Mouse (Mus musculus) neural tube, embryonic 12.5 days (tissue): ENCODE results near the gene Anapc7. TPM values are rescaled to one million over a fixed set of nuclear protein-coding genes. Genes with fewer than 3 reads are reported as not detected.
"Not testable (repeated sequence)": the region's sequence is repeated elsewhere in the genome, so short reads cannot be mapped to it uniquely, and the experiment has no call there.

ENCODE experiments used
- ATAC-seq: fragments of 200-750 bp; cut with Nextera tagmentation; 2 replicates; pipeline ENCODE4 v1.8.0; 2017; ENCODE audit warnings: low read depth, mild to moderate bottlenecking, moderate TSS enrichment, moderate library complexity; ENCODE audit not compliant: low FRiP score
- H3K27ac ChIP-seq: fragments of 300-500 bp; sonication (generic); 2 replicates; pipeline ENCODE4 v1.5.1; 2016
- H3K27me3 ChIP-seq: fragments of 300-500 bp; sonication (generic); replicated peaks from 2 replicates; pipeline ENCODE4 v1.6.1; 2016; ENCODE audit warnings: mild to moderate bottlenecking
- H3K36me3 ChIP-seq: fragments of 300-500 bp; sonication (generic); 2 replicates; pipeline ENCODE4 v1.6.1; 2016; ENCODE audit warnings: mild to moderate bottlenecking
- H3K4me1 ChIP-seq: fragments of 300-500 bp; sonication (generic); 2 replicates; pipeline ENCODE4 v1.6.1; 2016
- H3K4me2 ChIP-seq: fragments of 300-500 bp; sonication (generic); replicated peaks from 2 replicates; pipeline ENCODE4 v1.6.1; 2016; ENCODE audit warnings: mild to moderate bottlenecking
- H3K4me3 ChIP-seq: fragments of 300-500 bp; sonication (generic); 2 replicates; pipeline ENCODE4 v1.5.1; 2016
- H3K9ac ChIP-seq: fragments of 300-500 bp; sonication (generic); 2 replicates; pipeline ENCODE4 v1.6.1; 2016; ENCODE audit warnings: mild to moderate bottlenecking
- H3K9me3 ChIP-seq: fragments of 300-500 bp; sonication (generic); 2 replicates; pipeline ENCODE4 v1.6.1; 2016; ENCODE audit warnings: mild to moderate bottlenecking
- WGBS: fragments of 180-500 bp; shearing (Covaris S2); methylation state at CpG from one replicate; pipeline ENCODE4 v1.1.7; 2016; 5-methylcytosine and 5-hydroxymethylcytosine counted together
- polyA plus RNA-seq: library from polyadenylated mRNA; unstranded; fragments of >200 nt; fragmentation: Nextera tagmentation; extraction: Ambion mirVana; gene quantifications from 2 replicates; pipeline ENCODE4 v1.2.1, GENCODE M21; 2016

Gene Anapc7
- polyA plus RNA-seq, 1 experiment from 2014 or later = 51.2 TPM

DNA sequence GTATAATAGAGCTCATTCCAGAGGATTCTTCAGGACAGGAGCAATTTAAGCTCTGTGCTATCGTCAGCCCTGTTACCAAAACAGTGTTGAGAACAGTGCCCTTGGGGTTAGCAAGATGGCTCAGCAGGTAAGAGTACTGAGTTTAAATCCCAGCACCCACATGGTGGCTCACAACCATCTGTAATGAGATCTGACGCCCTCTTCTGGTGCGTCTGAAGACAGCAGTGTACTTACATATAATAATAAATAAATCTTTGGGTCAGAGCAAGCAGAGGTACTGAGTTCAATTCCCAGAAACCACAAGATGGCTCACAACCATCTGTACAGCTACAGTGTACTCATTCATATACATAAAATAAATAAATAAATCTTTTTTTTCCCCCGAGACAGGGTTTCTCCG lies 64.8 kb downstream of the Anapc7 start:
- H3K36me3 ChIP-seq = peaks cover 76% of the 10 kb centered on the region
- WGBS = 82% methylated on average over 5 of the region's 5 CpGs
- H3K9me3 ChIP-seq, H3K27ac ChIP-seq, H3K27me3 ChIP-seq, H3K4me2 ChIP-seq, H3K4me1 ChIP-seq, H3K9ac ChIP-seq, ATAC-seq, H3K4me3 ChIP-seq: not testable (repeated sequence)

DNA sequence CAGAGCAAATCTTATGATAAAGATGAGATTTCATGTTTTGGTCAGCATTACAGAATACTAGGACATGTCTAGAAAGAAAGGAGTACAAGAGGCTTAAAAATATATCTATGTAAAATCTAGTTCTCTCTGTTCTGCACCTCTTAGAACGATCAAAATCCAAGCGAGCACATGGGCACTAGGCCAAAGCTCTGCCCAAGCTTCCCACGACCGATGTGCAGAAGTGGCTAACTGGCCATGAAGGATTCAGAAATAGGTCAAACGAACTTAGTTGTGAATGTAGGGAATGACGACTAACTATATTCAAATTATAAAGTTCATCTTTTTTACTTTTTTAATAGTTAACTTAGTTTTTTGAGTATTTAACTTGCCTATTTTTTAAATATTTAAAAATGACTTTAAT lies 66.3 kb downstream of the Anapc7 start:
- 95% methylated on average over 6 of the region's 6 CpGs for WGBS
- ATAC-seq = no peak
- no peaks in the 10 kb centered on the region for H3K27me3 ChIP-seq
- no peak overlapping the region for H3K4me2 ChIP-seq
- no peaks in the 10 kb centered on the region for H3K9me3 ChIP-seq
- H3K9ac ChIP-seq = no peak overlapping the region
- H3K4me1 ChIP-seq = no peaks in the 10 kb centered on the region
- H3K4me3 ChIP-seq = no peak overlapping the region
- H3K36me3 ChIP-seq = peaks cover 74% of the 10 kb centered on the region
- no peak overlapping the region for H3K27ac ChIP-seq

DNA sequence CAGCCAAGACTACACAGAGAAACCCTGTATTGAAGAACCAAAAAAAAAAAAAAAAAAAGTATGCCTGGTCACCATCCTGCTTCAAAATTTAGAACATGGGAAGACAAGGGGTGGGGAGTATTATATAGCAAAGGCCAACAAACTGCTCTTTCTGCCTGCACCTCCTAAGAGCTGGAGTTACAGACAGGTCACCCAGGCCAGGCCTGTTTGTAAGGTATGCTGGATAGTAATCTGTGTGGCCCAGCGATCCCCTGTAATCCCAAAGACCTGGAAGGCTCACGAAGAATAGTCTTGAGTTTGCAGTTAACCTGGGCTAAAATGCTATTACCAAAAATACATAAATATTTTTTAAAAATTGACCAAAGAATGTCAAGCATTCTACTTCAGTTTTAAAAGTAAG lies 68.7 kb downstream of the Anapc7 start:
- 95% methylated on average over 2 of the region's 2 CpGs for WGBS
- Histone ChIP-seq H3K27ac (no peak overlapping the region), H3K4me1 (no peaks in the 10 kb centered on the region), H3K4me3 (no peak overlapping the region), H3K27me3 (no peaks in the 10 kb centered on the region), H3K9ac (no peak overlapping the region), H3K36me3 (peaks cover 72% of the 10 kb centered on the region), H3K9me3 (no peaks in the 10 kb centered on the region), H3K4me2 (no peak overlapping the region)
- no peak for ATAC-seq

DNA sequence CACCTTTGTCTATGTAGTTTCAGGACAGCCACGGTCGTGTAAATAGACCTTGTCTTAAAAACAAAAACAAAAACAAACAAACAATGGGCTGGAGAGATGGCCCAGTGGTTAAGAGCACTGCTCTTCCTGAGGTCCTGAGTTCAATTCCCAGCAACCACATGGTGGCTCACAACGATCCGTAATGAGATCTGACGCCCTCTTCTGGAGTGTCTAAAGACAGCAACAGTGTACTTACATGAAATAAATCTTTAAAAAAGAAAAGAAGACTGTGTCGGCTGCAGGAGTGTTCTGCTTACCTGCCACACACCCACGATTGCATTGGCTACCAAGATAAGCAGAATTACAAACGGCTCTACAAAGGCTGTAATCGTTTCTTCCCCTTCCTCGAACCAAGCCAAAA lies 69.9 kb downstream of the Anapc7 start:
- Histone ChIP-seq H3K4me1 (no peaks in the 10 kb centered on the region), H3K9ac (no peak overlapping the region), H3K36me3 (peaks cover 70% of the 10 kb centered on the region), H3K4me2 (no peak overlapping the region), H3K4me3 (no peak overlapping the region), H3K27ac (no peak overlapping the region), H3K9me3 (no peaks in the 10 kb centered on the region), H3K27me3 (no peaks in the 10 kb centered on the region)
- 92% methylated on average over 10 of the region's 10 CpGs for WGBS
- ATAC-seq = no peak

DNA sequence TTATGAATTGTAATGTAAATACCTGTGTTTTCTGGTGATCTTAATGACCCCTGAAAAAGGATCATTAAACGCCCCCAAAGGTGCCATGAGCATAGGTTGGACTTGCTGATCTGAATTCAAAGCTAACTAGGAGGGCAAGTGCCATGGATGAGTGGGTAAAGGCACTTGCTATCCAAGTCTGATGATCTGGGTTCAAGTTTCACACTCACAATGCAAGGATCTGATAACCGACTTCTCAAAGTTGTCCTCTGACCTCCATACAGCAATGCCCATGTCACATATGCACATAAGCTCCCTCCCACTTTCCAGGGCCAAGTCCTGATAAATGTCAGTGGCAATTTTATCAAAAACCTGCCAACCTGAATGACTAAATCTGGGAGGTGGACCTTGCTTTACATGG lies 71.5 kb downstream of the Anapc7 start:
- no peaks in the 10 kb centered on the region for H3K27me3 ChIP-seq
- no peak overlapping the region for H3K4me3 ChIP-seq
- no peaks in the 10 kb centered on the region for H3K9me3 ChIP-seq
- no peak overlapping the region for H3K4me2 ChIP-seq
- WGBS = 91% methylated on average over 2 of the region's 2 CpGs
- peaks cover 5% of the 10 kb centered on the region for H3K4me1 ChIP-seq
- ATAC-seq = no peak
- H3K36me3 ChIP-seq = peaks cover 61% of the 10 kb centered on the region
- no peak overlapping the region for H3K9ac ChIP-seq
- H3K27ac ChIP-seq = no peak overlapping the region

DNA sequence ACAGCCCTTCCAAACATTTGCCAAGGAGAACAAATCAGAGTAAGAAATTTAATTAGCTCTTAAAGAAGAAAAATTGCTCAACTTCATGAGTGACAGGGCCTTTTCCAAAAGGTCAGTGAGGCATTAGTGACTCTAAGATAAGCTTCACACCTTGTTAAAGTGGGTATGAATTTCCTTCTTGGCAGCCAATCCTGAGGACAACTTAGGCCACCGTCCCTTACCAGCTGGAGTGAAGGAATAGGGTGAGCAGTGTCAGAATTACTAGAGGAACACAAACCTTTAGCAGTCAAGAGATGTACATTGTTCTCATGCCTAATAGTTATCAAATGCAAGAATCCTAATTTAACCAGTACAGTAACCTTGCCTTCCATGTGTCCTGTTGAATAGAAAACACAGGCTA lies 73.0 kb downstream of the Anapc7 start:
- Histone ChIP-seq H3K4me1 (peaks cover 13% of the 10 kb centered on the region), H3K36me3 (peaks cover 52% of the 10 kb centered on the region), H3K4me3 (no peak overlapping the region), H3K9me3 (no peaks in the 10 kb centered on the region), H3K27ac (no peak overlapping the region), H3K4me2 (no peak overlapping the region), H3K27me3 (no peaks in the 10 kb centered on the region), H3K9ac (no peak overlapping the region)
- ATAC-seq = no peak
- 90% methylated on average over 1 of the region's 1 CpGs for WGBS

Other genes with a start within 250 kb of the Anapc7 start
- gene Hvcn1, start 214.9 kb upstream of the Anapc7 start, polyA plus RNA-seq = 4.5 and 4.9 TPM in 2 replicates
- gene Tctn1, start 157.2 kb upstream of the Anapc7 start, polyA plus RNA-seq = 4.6 and 4.9 TPM in 2 replicates
- 10.5 and 10.7 TPM in 2 replicates for gene Pptc7, start 137.3 kb upstream of the Anapc7 start, polyA plus RNA-seq
- gene Rad9b, start 67.5 kb upstream of the Anapc7 start, polyA plus RNA-seq = 11.7 and 12.3 TPM in 2 replicates
- 233 and 237 TPM in 2 replicates for gene Vps29, start 67.3 kb upstream of the Anapc7 start, polyA plus RNA-seq
- gene Gpn3, start 49.8 kb upstream of the Anapc7 start, polyA plus RNA-seq = 56.3 and 57.9 TPM in 2 replicates
- 117 TPM in 2 replicates for gene Fam216a, start 49.3 kb upstream of the Anapc7 start, polyA plus RNA-seq
- gene Arpc3, start 29.8 kb upstream of the Anapc7 start, polyA plus RNA-seq = 114 and 128 TPM in 2 replicates
- gene Atp2a2, start 80.5 kb downstream of the Anapc7 start, polyA plus RNA-seq = 67.6 and 76.1 TPM in 2 replicates
- 47.4 and 51.5 TPM in 2 replicates for gene Ift81, start 192.8 kb downstream of the Anapc7 start, polyA plus RNA-seq
- 2.8 and 3.2 TPM in 2 replicates for gene P2rx7, start 222.2 kb downstream of the Anapc7 start, polyA plus RNA-seq